Mouse (Mus musculus): Measurements from ENCODE around the gene Scnm1. TPM values are rescaled to one million over a fixed set of nuclear protein-coding genes. Genes with fewer than 3 reads are reported as not detected.
A peak's percentile ranks its signal among the peaks of the same experiment; 100 is the strongest.

The Scnm1 gene
- polyA plus RNA-seq, 1 experiment from 2014 or later: 23.7 TPM

DNA sequence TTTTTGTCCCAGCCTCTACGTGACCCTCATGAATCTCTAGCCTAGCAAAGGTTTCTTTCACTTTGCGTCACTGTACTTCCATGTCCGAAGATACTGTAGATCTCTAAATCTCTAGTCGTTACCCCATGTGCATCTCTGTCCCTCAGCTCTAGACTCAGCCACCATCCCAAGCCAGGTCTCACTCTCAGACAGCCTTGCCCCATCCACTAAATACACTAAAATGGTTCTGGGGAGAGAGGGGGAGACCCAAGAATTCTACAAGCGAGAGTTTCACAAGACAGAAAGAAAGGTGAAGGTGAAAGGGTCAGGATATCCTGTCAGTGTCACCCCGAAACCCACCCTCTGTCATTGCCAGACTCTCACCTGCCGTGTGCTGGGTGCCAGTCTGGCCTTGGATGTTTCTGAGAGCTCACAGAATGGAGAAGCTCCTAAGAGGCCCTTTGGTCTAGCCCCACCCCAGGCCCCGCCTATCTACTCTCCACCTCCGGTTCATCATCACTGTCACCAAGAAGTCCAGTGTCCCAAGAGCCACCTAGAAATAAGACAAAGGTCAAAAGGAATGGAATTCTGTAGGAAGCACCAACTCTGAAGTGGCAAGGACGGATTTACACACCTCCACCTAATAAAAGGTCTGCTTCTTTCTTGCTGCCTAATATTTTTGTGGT, 8.3 kb upstream of the Scnm1 start, which contains the start of gene Tnfaip8l2:
Tnfaip8l2 (minus strand) TSS at position 409 of the 665 bp plus-strand sequence.
- H3K4me2 ChIP-seq (ENCODE audit: low read depth, low read length): peak within 1 kb of the TSS; percentile 60
- H3K9ac ChIP-seq (replicated peaks): peak within 1 kb of the TSS; percentile 54
- 48% methylated on average over 10 of the region's 10 CpGs for WGBS (ENCODE audit: insufficient replicate concordance)
- peak; percentile 68 for ATAC-seq
- H3K27ac ChIP-seq (ENCODE audit: low read depth): peak within 1 kb of the TSS; percentile 86
- H3K27me3 ChIP-seq (ENCODE audit: insufficient read depth, low read length): no peaks in the 10 kb centered on the region
- no peaks in the 10 kb centered on the region for H3K9me3 ChIP-seq (ENCODE audit: low read length)
- H3K36me3 ChIP-seq (replicated peaks; ENCODE audit: insufficient read depth, low read length): peaks cover 16% of the 10 kb centered on the region; the same call in 1 of the 2 replicates
- H3K4me3 ChIP-seq (ENCODE audit: low read depth, low read length): peak within 1 kb of the TSS; percentile 45
- peaks cover 16% of the 10 kb centered on the region for H3K4me1 ChIP-seq (ENCODE audit: insufficient read depth)
- peak; percentile 69 for DNase-seq
- no peak for TF ChIP-seq CTCF (IDR thresholded peaks at IDR 0.05; ENCODE audit: low read depth)
- TF ChIP-seq EP300 (IDR thresholded peaks at IDR 0.05; ENCODE audit: low read depth): no peak

DNA sequence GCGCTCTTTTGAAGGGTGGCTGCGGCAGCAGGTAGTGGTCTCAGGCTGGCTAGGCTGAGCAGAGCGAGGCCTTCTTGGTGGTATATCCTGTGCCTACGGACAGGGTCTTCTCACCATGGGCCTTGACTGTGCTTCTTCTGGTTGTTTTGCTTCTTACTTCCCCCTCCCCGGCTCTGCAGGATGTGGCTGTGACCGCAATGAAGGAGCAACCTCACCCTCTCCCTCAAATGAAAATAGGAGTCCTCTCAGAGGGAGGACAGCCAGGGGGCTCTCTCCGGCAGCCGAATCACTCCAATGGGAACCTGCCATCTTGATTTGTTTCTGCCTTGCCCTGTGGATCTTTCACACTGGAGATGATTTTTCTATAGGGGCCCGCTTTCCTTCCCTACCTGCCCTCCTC, 7.7 kb upstream of the Scnm1 start:
- no peak for ATAC-seq
- H3K27ac ChIP-seq (ENCODE audit: low read depth): peak overlapping the region; percentile 86
- H3K9me3 ChIP-seq (ENCODE audit: low read length): no peaks in the 10 kb centered on the region
- H3K36me3 ChIP-seq (replicated peaks; ENCODE audit: insufficient read depth, low read length): peaks cover 16% of the 10 kb centered on the region; the same call in 1 of the 2 replicates
- 44% methylated on average over 9 of the region's 9 CpGs for WGBS (ENCODE audit: insufficient replicate concordance)
- peak overlapping the region; percentile 54 for H3K9ac ChIP-seq (replicated peaks)
- H3K4me3 ChIP-seq (ENCODE audit: low read depth, low read length): peak overlapping the region; percentile 45
- peak overlapping the region; percentile 60 for H3K4me2 ChIP-seq (ENCODE audit: low read depth, low read length)
- peak; percentile 50 for DNase-seq
- H3K27me3 ChIP-seq (ENCODE audit: insufficient read depth, low read length): no peaks in the 10 kb centered on the region
- TF ChIP-seq EP300 (IDR thresholded peaks at IDR 0.05; ENCODE audit: low read depth) (no peak), CTCF (IDR thresholded peaks at IDR 0.05; ENCODE audit: low read depth) (no peak)
- peaks cover 21% of the 10 kb centered on the region for H3K4me1 ChIP-seq (ENCODE audit: insufficient read depth)

DNA sequence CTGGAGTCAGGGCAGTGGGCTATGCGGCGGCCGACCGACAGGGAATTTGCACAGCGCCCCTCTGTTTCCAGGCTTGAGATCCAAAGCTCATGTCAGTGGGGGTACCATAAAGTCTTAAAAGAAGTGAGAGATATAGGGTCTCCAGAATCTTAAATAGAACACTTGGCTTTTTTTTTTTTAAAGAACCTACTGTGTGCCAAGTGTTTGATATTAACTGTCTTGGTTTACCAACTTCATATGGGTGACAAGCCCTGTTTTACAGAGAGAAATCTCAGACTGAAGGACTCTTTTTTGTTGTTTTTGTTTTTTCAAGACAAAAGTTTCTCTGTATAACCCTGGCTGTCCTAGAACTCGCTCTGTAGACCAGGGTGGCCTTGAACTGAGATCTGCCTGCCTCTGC, 7.0 kb upstream of the Scnm1 start:
- H3K4me2 ChIP-seq (ENCODE audit: low read depth, low read length): peak overlapping the region; percentile 60
- H3K27ac ChIP-seq (ENCODE audit: low read depth): peak overlapping the region; percentile 86

DNA sequence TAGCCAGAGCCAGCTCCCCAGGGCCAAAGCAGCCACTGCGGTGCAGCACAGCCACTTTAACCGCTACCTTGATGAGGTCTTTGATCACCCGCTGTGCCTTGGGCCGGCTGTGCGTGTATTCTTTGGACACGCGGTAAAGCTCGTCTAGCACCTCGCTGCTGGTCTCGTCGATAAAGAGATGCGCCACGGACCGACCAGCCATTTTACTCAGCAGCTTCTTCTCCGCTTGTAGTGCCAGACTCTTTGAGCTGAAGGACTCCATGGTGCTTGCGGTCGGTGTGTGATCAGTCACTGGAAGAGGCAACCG, 6.4 kb upstream of the Scnm1 start:
- Histone ChIP-seq H3K9me3 (ENCODE audit: low read length) (no peaks in the 10 kb centered on the region), H3K4me1 (ENCODE audit: insufficient read depth) (peaks cover 33% of the 10 kb centered on the region), H3K27ac (ENCODE audit: low read depth) (peak overlapping the region; percentile 86), H3K4me3 (ENCODE audit: low read depth, low read length) (peak overlapping the region; percentile 45; the same call in 1 of the 2 replicates), H3K36me3 (replicated peaks; ENCODE audit: insufficient read depth, low read length) (peaks cover 16% of the 10 kb centered on the region; the same call in 1 of the 2 replicates), H3K9ac (replicated peaks) (no peak overlapping the region), H3K27me3 (ENCODE audit: insufficient read depth, low read length) (no peaks in the 10 kb centered on the region), H3K4me2 (ENCODE audit: low read depth, low read length) (peak overlapping the region; percentile 60)
- 71% methylated on average over 18 of the region's 18 CpGs for WGBS (ENCODE audit: insufficient replicate concordance)
- no peak for DNase-seq
- no peak for ATAC-seq
- TF ChIP-seq CTCF (IDR thresholded peaks at IDR 0.05; ENCODE audit: low read depth) (no peak), EP300 (IDR thresholded peaks at IDR 0.05; ENCODE audit: low read depth) (no peak)

More for the DNA sequence above, 7.0 kb upstream of the Scnm1 start:
- 78% methylated on average over 6 of the region's 6 CpGs for WGBS (ENCODE audit: insufficient replicate concordance)
- Histone ChIP-seq H3K4me1 (ENCODE audit: insufficient read depth) (peaks cover 27% of the 10 kb centered on the region), H3K36me3 (replicated peaks; ENCODE audit: insufficient read depth, low read length) (peaks cover 16% of the 10 kb centered on the region; the same call in 1 of the 2 replicates), H3K27me3 (ENCODE audit: insufficient read depth, low read length) (no peaks in the 10 kb centered on the region), H3K4me3 (ENCODE audit: low read depth, low read length) (peak overlapping the region; percentile 45), H3K9me3 (ENCODE audit: low read length) (no peaks in the 10 kb centered on the region), H3K9ac (replicated peaks) (no peak overlapping the region; the same call in 1 of the 2 replicates)
- DNase-seq: no peak
- TF ChIP-seq CTCF (IDR thresholded peaks at IDR 0.05; ENCODE audit: low read depth): no peak
- no peak for TF ChIP-seq EP300 (IDR thresholded peaks at IDR 0.05; ENCODE audit: low read depth)
- ATAC-seq: no peak

DNA sequence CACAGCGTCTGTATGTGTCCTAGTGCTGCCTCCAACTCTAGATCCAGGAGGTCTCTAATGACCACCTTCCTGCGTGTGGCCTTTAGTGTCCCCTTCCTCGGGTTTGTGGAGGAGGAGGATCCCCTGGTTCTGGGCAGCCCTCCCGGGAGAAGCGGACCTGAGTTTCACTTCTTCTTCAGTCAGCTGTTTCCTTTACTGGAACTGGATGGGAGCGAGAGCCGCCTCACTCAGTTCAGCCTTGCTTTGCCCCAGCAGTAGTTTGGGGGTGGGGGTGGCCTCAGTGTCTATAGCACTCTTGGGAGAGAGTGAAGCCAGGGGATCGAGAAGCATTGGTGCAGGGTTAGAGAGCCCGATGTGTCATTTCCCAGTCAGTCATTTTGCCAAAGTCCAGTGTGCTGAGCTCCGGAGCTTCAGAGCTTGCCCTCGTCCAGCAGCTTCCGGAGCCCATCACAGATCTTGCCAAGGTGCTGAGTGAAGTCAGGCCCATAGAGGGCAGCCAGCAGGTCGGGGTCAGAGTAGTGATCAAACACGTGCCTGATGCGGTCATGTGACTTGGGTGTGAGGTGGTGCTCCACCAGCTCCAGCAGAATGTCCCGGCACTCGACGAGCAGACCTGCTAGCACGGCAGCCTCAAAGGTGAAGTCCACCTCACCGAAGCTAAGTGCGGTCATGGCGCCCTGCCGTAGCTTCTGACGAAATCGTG, 5.9 kb upstream of the Scnm1 start:
- ATAC-seq: peak; percentile 35
- H3K4me2 ChIP-seq (ENCODE audit: low read depth, low read length): peak overlapping the region; percentile 60
- TF ChIP-seq EP300 (IDR thresholded peaks at IDR 0.05; ENCODE audit: low read depth) (no peak), CTCF (IDR thresholded peaks at IDR 0.05; ENCODE audit: low read depth) (peak; percentile 22; the same call in 1 of the 2 replicates)
- H3K4me1 ChIP-seq (ENCODE audit: insufficient read depth): peaks cover 37% of the 10 kb centered on the region
- H3K9ac ChIP-seq (replicated peaks): no peak overlapping the region; the same call in 1 of the 2 replicates
- 54% methylated on average over 25 of the region's 25 CpGs for WGBS (ENCODE audit: insufficient replicate concordance)
- H3K36me3 ChIP-seq (replicated peaks; ENCODE audit: insufficient read depth, low read length): peaks cover 16% of the 10 kb centered on the region; the same call in 1 of the 2 replicates
- peak overlapping the region; percentile 86 for H3K27ac ChIP-seq (ENCODE audit: low read depth)
- H3K9me3 ChIP-seq (ENCODE audit: low read length): no peaks in the 10 kb centered on the region
- H3K4me3 ChIP-seq (ENCODE audit: low read depth, low read length): 0 out of 2 replicates have a peak overlapping the region, but pooled peaks have one; percentile 45
- no peaks in the 10 kb centered on the region for H3K27me3 ChIP-seq (ENCODE audit: insufficient read depth, low read length)
- peak; percentile 47 for DNase-seq

DNA sequence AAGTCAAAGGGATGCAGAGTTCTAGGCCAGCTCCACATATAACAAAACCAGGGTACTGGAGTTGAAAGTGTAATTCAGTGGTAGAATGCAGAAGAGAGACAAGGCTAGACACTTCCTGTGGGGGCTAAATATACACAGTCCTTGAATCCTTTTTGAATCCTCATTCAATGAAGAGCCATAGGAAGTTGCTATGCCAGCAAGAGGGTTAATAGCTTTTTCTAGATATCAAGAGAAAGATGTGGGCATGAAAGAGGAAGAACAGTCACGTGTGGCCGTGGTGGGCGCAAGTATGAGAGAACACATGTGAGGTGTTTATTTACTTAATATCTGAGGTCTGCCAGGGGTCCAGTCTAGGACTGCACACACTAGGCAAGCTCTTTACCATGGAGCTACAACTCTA, 2.5 kb upstream of the Scnm1 start:
- TF ChIP-seq EP300 (IDR thresholded peaks at IDR 0.05; ENCODE audit: low read depth): no peak
- no peak for TF ChIP-seq CTCF (IDR thresholded peaks at IDR 0.05; ENCODE audit: low read depth)
- no peaks in the 10 kb centered on the region for H3K9me3 ChIP-seq (ENCODE audit: low read length)
- no peak overlapping the region for H3K27ac ChIP-seq (ENCODE audit: low read depth)
- ATAC-seq (no peak), DNase-seq (no peak)
- H3K4me2 ChIP-seq (ENCODE audit: low read depth, low read length): peak overlapping the region; percentile 70
- no peaks in the 10 kb centered on the region for H3K27me3 ChIP-seq (ENCODE audit: insufficient read depth, low read length)
- no peak overlapping the region for H3K9ac ChIP-seq (replicated peaks)
- peaks cover 37% of the 10 kb centered on the region for H3K4me1 ChIP-seq (ENCODE audit: insufficient read depth)
- 54% methylated on average over 3 of the region's 3 CpGs for WGBS (ENCODE audit: insufficient replicate concordance)
- H3K4me3 ChIP-seq (ENCODE audit: low read depth, low read length): no peak overlapping the region
- H3K36me3 ChIP-seq (replicated peaks; ENCODE audit: insufficient read depth, low read length): peaks cover 22% of the 10 kb centered on the region; the same call in 1 of the 2 replicates
